Mouse (Mus musculus): ENCODE measurements around the gene Tiparp. TPM values are rescaled to one million over a fixed set of nuclear protein-coding genes. Genes with fewer than 3 reads are reported as not detected.
A peak's percentile ranks its signal among the peaks of the same experiment; 100 is the strongest.

Tiparp gene
- total and polyA plus RNA-seq, 3 experiments = 9.6 to 25.1 (median 13.7) TPM

- Histone ChIP-seq H3K9ac (ENCODE audit: insufficient read depth, low read depth) (peak overlapping the region; percentile 34), H3K4me3 (replicated peaks in 1 of 3; ENCODE audit: low read depth in 2 of 3, low read length in 2 of 3, poor library complexity in 1 of 3) (peak overlapping the region in 2 of 3 experiments; percentile 23 to 51), H3K27ac (ENCODE audit: insufficient read depth, low read depth) (peak overlapping the region; percentile 87), H3K27me3 (replicated peaks) (no peaks in the 10 kb centered on the region), H3K9me3 (replicated peaks; ENCODE audit: low read length) (no peaks in the 10 kb centered on the region), H3K4me1 (ENCODE audit: control insufficient read depth in 1 of 2, insufficient read depth in 2 of 2) (peaks cover 5 to 32% of the 10 kb centered on the region in 2 experiments), H3K79me2 (replicated peaks; ENCODE audit: control insufficient read depth, extremely low read depth, insufficient read depth, poor library complexity, severe bottlenecking) (no peaks in the 10 kb centered on the region), H3K36me3 (replicated peaks in 1 of 2; ENCODE audit: control insufficient read depth in 1 of 2, insufficient read depth in 1 of 2, low read length in 1 of 2) (no peaks in the 10 kb centered on the region), H3K4me2 (ENCODE audit: insufficient read depth, low read depth, poor library complexity, severe bottlenecking) (peak overlapping the region; percentile 62; the same call in 1 of the 2 replicates)
- in situ Hi-C loops (cut with MboI; ENCODE audit: low pct_ligation_motif_present, low pct_unique_long_range_greater_than_20kb, low sequenced_read_pairs) (no loop called here), dilution Hi-C loops (cut with MboI; ENCODE audit: extremely low pct_ligation_motif_present, extremely low pct_unique_long_range_greater_than_20kb, low sequenced_read_pairs) (no loop called here)
- TF ChIP-seq CHD1 (IDR thresholded peaks at IDR 0.05; ENCODE audit: low read depth, low read length) (peak; percentile 55; the same call in 1 of the 2 replicates), EP300 (IDR thresholded peaks at IDR 0.05; ENCODE audit: low read length) (0 out of 2 replicates have a peak, but pooled peaks have one; percentile 20), MAX (IDR thresholded peaks at IDR 0.05; ENCODE audit: low read length) (0 out of 2 replicates have a peak, but pooled peaks have one; percentile 18), ZKSCAN1 (IDR thresholded peaks at IDR 0.05; ENCODE audit: borderline replicate concordance, low read depth, low read length) (no peak)
- DNase-seq (ENCODE audit: extremely low read depth) = peak; percentile 13
Measured at GRCm38 (mm10) chr3:65586966-65587365, 58.8 kb downstream of the Tiparp start.

DNA sequence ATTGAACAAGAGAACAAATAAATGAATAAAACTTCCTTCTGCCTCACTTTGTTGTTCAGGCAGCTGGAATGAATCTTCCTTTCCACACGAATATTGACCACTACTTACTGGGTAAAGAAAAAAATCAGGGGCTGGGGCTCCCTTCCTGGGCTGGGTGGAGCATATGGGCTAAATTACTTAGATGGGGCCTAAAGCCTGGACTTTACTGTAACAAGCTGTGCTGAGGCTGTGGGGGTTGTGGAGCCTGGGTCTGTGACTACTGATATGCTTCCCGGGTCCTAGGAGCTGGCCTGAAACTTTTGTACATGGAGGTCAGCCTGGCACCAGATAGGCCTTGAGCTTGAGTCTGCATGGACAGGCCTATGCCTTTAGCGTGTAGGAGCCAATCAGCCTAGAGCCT is 60.2 kb downstream of the Tiparp start:
- H3K9ac ChIP-seq (ENCODE audit: insufficient read depth, low read depth) = no peak overlapping the region
- H3K4me3 ChIP-seq (replicated peaks in 1 of 3; ENCODE audit: low read depth in 2 of 3, low read length in 2 of 3, poor library complexity in 1 of 3) = no peak overlapping the region
- TF ChIP-seq BHLHE40 (IDR thresholded peaks at IDR 0.05; ENCODE audit: low read depth, low read length) (no peak), ZNF384 (IDR thresholded peaks at IDR 0.05; ENCODE audit: low read depth, low read length) (no peak), MAZ (IDR thresholded peaks at IDR 0.05; ENCODE audit: low read depth, low read length) (no peak), MXI1 (IDR thresholded peaks at IDR 0.05; ENCODE audit: low read depth, low read length) (no peak), E2F4 (IDR thresholded peaks at IDR 0.05; ENCODE audit: insufficient replicate concordance, low read depth, low read length) (no peak), MYC (IDR thresholded peaks at IDR 0.05; ENCODE audit: low read depth, low read length) (no peak)
- in situ Hi-C loops (cut with MboI; ENCODE audit: low pct_ligation_motif_present, low pct_unique_long_range_greater_than_20kb, low sequenced_read_pairs) (no loop called here), dilution Hi-C loops (cut with MboI; ENCODE audit: extremely low pct_ligation_motif_present, extremely low pct_unique_long_range_greater_than_20kb, low sequenced_read_pairs) (no loop called here)
- H3K79me2 ChIP-seq (replicated peaks; ENCODE audit: control insufficient read depth, extremely low read depth, insufficient read depth, poor library complexity, severe bottlenecking) = no peaks in the 10 kb centered on the region
- H3K27ac ChIP-seq (ENCODE audit: insufficient read depth, low read depth) = no peak overlapping the region
- peaks cover 5 to 40% of the 10 kb centered on the region in 2 experiments for H3K4me1 ChIP-seq (ENCODE audit: control insufficient read depth in 1 of 2, insufficient read depth in 2 of 2)
- H3K9me3 ChIP-seq (replicated peaks; ENCODE audit: low read length) = no peaks in the 10 kb centered on the region
- H3K36me3 ChIP-seq (replicated peaks in 1 of 2; ENCODE audit: control insufficient read depth in 1 of 2, insufficient read depth in 1 of 2, low read length in 1 of 2) = no peaks in the 10 kb centered on the region
- H3K4me2 ChIP-seq (ENCODE audit: insufficient read depth, low read depth, poor library complexity, severe bottlenecking) = no peak overlapping the region
- H3K27me3 ChIP-seq (replicated peaks) = no peaks in the 10 kb centered on the region
- DNase-seq (ENCODE audit: extremely low read depth) = no peak

- H3K27ac ChIP-seq (ENCODE audit: insufficient read depth, low read depth) = no peak overlapping the region
- peaks cover 4 to 16% of the 10 kb centered on the region in 2 experiments; a peak in 3 of 4 replicates for H3K4me1 ChIP-seq (ENCODE audit: control insufficient read depth in 1 of 2, insufficient read depth in 2 of 2)
- dilution Hi-C loops (cut with MboI; ENCODE audit: extremely low pct_ligation_motif_present, extremely low pct_unique_long_range_greater_than_20kb, low sequenced_read_pairs) = no loop called here
Measured at GRCm38 (mm10) chr3:65592850-65593249, 64.6 kb downstream of the Tiparp start.

More at GRCm38 (mm10) chr3:65592850-65593249, 64.6 kb downstream of the Tiparp start:
- no peak for TF ChIP-seq NELFE (IDR thresholded peaks at IDR 0.05; ENCODE audit: low read depth, low read length)
- TF ChIP-seq CHD1 (IDR thresholded peaks at IDR 0.05; ENCODE audit: low read depth, low read length) = no peak
- 0 out of 2 replicates have a peak, but pooled peaks have one; percentile 15 for TF ChIP-seq IRF4 (IDR thresholded peaks at IDR 0.05; ENCODE audit: low read depth, low read length)
- peak; percentile 40 for TF ChIP-seq BHLHE40 (IDR thresholded peaks at IDR 0.05; ENCODE audit: low read depth, low read length)
- TF ChIP-seq TCF12 (IDR thresholded peaks at IDR 0.05; ENCODE audit: low read depth, low read length) = peak; percentile 34; the same call in 1 of the 2 replicates
- TF ChIP-seq ZNF384 (IDR thresholded peaks at IDR 0.05; ENCODE audit: low read depth, low read length) = peak; percentile 72
- no peak for TF ChIP-seq TBP (conservative IDR thresholded peaks at IDR 0.05; ENCODE audit: low read depth, low read length)
- peak; percentile 49; the same call in 1 of the 2 replicates for TF ChIP-seq JUND (conservative IDR thresholded peaks at IDR 0.05; ENCODE audit: low read depth, low read length)
- no peak for TF ChIP-seq PAX5 (IDR thresholded peaks at IDR 0.05; ENCODE audit: low read length)
- no peak for TF ChIP-seq POLR2A (IDR thresholded peaks at IDR 0.05; ENCODE audit: low read depth, low read length)
- TF ChIP-seq SIN3A (IDR thresholded peaks at IDR 0.05; ENCODE audit: low read length) = peak; percentile 44; the same call in 1 of the 2 replicates
- TF ChIP-seq EP300 (IDR thresholded peaks at IDR 0.05; ENCODE audit: low read length) = peak; percentile 76
- TF ChIP-seq MAX (IDR thresholded peaks at IDR 0.05; ENCODE audit: low read length) = 0 out of 2 replicates have a peak, but pooled peaks have one; percentile 35
- no peak for TF ChIP-seq ZC3H11A (IDR thresholded peaks at IDR 0.05; ENCODE audit: low read depth, low read length)
- Histone ChIP-seq H3K9ac (ENCODE audit: insufficient read depth, low read depth) (no peak overlapping the region), H3K27me3 (replicated peaks) (no peaks in the 10 kb centered on the region), H3K9me3 (replicated peaks; ENCODE audit: low read length) (no peaks in the 10 kb centered on the region), H3K36me3 (replicated peaks in 1 of 2; ENCODE audit: control insufficient read depth in 1 of 2, insufficient read depth in 1 of 2, low read length in 1 of 2) (no peaks in the 10 kb centered on the region), H3K4me3 (replicated peaks in 1 of 3; ENCODE audit: low read depth in 2 of 3, low read length in 2 of 3, poor library complexity in 1 of 3) (no peak overlapping the region), H3K79me2 (replicated peaks; ENCODE audit: control insufficient read depth, extremely low read depth, insufficient read depth, poor library complexity, severe bottlenecking) (no peaks in the 10 kb centered on the region), H3K4me2 (ENCODE audit: insufficient read depth, low read depth, poor library complexity, severe bottlenecking) (no peak overlapping the region)
- DNase-seq (ENCODE audit: extremely low read depth) = peak; percentile 41
- in situ Hi-C loops (cut with MboI; ENCODE audit: low pct_ligation_motif_present, low pct_unique_long_range_greater_than_20kb, low sequenced_read_pairs) = loop anchor here (10.0 kb wide), 1 partner anchor 58 kb away; no protein-coding TSS in a partner anchor

Measured in CH12.LX (cell line).